Mouse (Mus musculus) kidney, embryonic 14.5 days (tissue): ENCODE measurements around the gene Spata4. TPM values are rescaled to one million over a fixed set of nuclear protein-coding genes. Genes with fewer than 3 reads are reported as not detected.
"Not testable (repeated sequence)": the region's sequence is repeated elsewhere in the genome, so short reads cannot be mapped to it uniquely, and the experiment has no call there.

ENCODE experiments used
- ATAC-seq: fragments of 200-750 bp; cut with Nextera tagmentation; 2 replicates; pipeline ENCODE4 v1.8.0; 2017; ENCODE audit warnings: moderate number of reproducible peaks, mild to moderate bottlenecking, moderate TSS enrichment, moderate library complexity; ENCODE audit not compliant: low FRiP score, low TSS enrichment
- H3K27ac ChIP-seq: fragments of 300-500 bp; sonication (generic); 2 replicates; pipeline ENCODE4 v1.5.1; 2014; ENCODE audit warnings: low read depth, mild to moderate bottlenecking, low read length, moderate library complexity, mixed read lengths
- H3K27me3 ChIP-seq: fragments of 300-500 bp; sonication (generic); 2 replicates; pipeline ENCODE4 v1.6.1; 2014; ENCODE audit warnings: mild to moderate bottlenecking, low read length; ENCODE audit not compliant: control insufficient read depth, insufficient read depth
- H3K36me3 ChIP-seq: fragments of 300-500 bp; sonication (generic); 2 replicates; pipeline ENCODE4 v1.6.1; 2014; ENCODE audit warnings: low read length, mixed read lengths; ENCODE audit not compliant: control insufficient read depth, insufficient read depth
- H3K4me1 ChIP-seq: fragments of 300-500 bp; sonication (generic); 2 replicates; pipeline ENCODE4 v1.6.1; 2014; ENCODE audit warnings: low read length, mixed read lengths; ENCODE audit not compliant: control insufficient read depth, insufficient read depth
- H3K4me2 ChIP-seq: fragments of 300-500 bp; sonication (generic); replicated peaks from 2 replicates; pipeline ENCODE4 v1.6.1; 2014; ENCODE audit warnings: low read depth, mild to moderate bottlenecking, low read length
- H3K4me3 ChIP-seq: fragments of 300-500 bp; sonication (generic); 2 replicates; pipeline ENCODE4 v1.5.1; 2014; ENCODE audit warnings: mild to moderate bottlenecking, low read length
- H3K9ac ChIP-seq: fragments of 300-500 bp; sonication (generic); 2 replicates; pipeline ENCODE4 v1.6.1; 2014; ENCODE audit warnings: low read depth, mild to moderate bottlenecking, low read length, moderate library complexity
- H3K9me3 ChIP-seq: fragments of 300-500 bp; sonication (generic); 2 replicates; pipeline ENCODE4 v1.6.1; 2016; ENCODE audit warnings: low read length; ENCODE audit not compliant: control insufficient read depth
- WGBS: fragments of 180-500 bp; shearing (Covaris S2); extraction: QIAGEN DNeasy Blood & Tissue Kit; methylation state at CpG from one replicate; pipeline ENCODE4 v1.1.7; 2014; 5-methylcytosine and 5-hydroxymethylcytosine counted together
- polyA plus RNA-seq: library from polyadenylated mRNA; unstranded; fragments of >200 nt; fragmentation: Nextera tagmentation; extraction: Ambion mirVana; gene quantifications from 2 replicates; pipeline ENCODE4 v1.2.1, GENCODE M21; 2014

Spata4 gene
- polyA plus RNA-seq, 1 experiment from 2014 or later: not detected

GRCm38 (mm10) chr8:54594634-54595033 lies 5.9 kb upstream of the Spata4 start:
- Histone ChIP-seq H3K27me3 (no peaks in the 10 kb centered on the region), H3K4me3 (no peak overlapping the region), H3K4me1 (no peaks in the 10 kb centered on the region), H3K9me3 (no peaks in the 10 kb centered on the region), H3K36me3 (no peaks in the 10 kb centered on the region), H3K4me2 (no peak overlapping the region), H3K9ac (no peak overlapping the region), H3K27ac (no peak overlapping the region)
- WGBS: 88% methylated on average over 5 of the region's 5 CpGs
- no peak for ATAC-seq

GRCm38 (mm10) chr8:54596051-54596450 lies 4.5 kb upstream of the Spata4 start:
- Histone ChIP-seq H3K27ac (no peak overlapping the region), H3K4me2 (no peak overlapping the region), H3K4me3 (no peak overlapping the region), H3K9ac (no peak overlapping the region), H3K9me3 (no peaks in the 10 kb centered on the region), H3K36me3 (no peaks in the 10 kb centered on the region), H3K4me1 (no peaks in the 10 kb centered on the region), H3K27me3 (no peaks in the 10 kb centered on the region)
- 54% methylated on average over 2 of the region's 2 CpGs for WGBS
- ATAC-seq: no peak

DNA sequence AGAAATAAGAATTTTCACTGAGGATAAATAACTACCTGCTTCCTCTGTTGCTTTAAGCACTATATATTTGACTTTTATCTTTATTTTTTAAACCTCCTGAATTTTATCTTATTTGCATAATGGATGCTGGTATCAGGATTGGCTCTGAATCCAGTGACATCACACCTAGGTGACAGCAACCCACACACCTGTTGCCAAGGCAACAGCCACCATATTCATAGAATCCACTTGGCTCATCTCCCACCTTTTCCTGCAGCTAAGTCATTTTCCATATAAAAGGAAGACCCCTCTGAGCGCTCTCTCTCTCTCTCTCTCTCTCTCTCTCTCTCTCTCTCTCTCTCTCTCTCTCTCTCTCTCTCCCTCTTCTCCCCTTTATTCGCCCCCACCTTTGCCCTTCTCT lies 3.6 kb upstream of the Spata4 start:
- WGBS: 89% methylated on average over 2 of the region's 2 CpGs
- H3K4me1 ChIP-seq: no peaks in the 10 kb centered on the region
- no peaks in the 10 kb centered on the region for H3K36me3 ChIP-seq
- no peak overlapping the region for H3K4me3 ChIP-seq
- H3K9ac ChIP-seq: no peak overlapping the region
- no peak overlapping the region for H3K4me2 ChIP-seq
- H3K27me3 ChIP-seq: no peaks in the 10 kb centered on the region
- no peaks in the 10 kb centered on the region for H3K9me3 ChIP-seq
- no peak overlapping the region for H3K27ac ChIP-seq
- ATAC-seq: no peak

DNA sequence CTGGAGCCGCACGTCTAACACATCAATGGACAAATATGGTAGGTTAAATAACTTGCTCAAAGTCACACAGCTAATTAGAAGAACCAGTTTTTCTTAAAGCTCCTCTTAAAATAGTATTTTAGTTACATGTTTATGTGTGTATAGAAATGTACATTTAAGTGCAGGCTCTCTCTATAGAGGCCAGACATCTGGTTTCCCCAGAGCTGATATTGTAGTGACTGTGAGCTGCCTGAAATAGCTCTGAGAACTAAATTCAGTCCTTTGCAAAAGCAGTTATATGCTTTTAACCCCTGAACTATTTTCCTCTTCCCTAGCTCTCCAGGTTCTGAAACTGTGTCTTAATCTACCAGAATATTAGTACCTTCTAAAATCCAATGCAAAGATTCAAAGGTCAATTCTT lies 3.2 kb upstream of the Spata4 start:
- Histone ChIP-seq H3K9ac (no peak overlapping the region), H3K27ac (no peak overlapping the region), H3K4me1 (no peaks in the 10 kb centered on the region), H3K27me3 (no peaks in the 10 kb centered on the region), H3K4me2 (no peak overlapping the region), H3K9me3 (no peaks in the 10 kb centered on the region), H3K36me3 (no peaks in the 10 kb centered on the region), H3K4me3 (no peak overlapping the region)
- no peak for ATAC-seq
- 93% methylated on average over 2 of the region's 2 CpGs for WGBS

DNA sequence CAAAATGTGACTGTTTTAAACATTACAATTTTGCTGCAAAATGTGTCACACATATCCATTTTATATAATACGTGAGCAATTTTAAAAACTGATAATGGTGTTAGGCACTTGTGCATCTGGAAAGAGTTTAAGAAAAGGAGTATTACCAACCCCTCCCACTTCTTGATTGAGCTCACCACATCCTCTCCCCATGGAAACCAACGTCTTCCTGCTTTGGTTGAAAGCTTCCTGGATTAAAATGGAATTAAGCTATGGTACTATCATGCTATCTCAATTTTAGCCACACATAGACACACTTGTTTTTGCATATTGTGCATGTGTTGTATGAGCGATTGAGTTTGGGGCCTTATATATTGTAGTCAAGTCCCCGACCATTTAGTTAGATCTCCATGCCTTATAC lies 2.9 kb downstream of the Spata4 start:
- 85% methylated on average over 4 of the region's 4 CpGs for WGBS
- no peak for ATAC-seq

GRCm38 (mm10) chr8:54609336-54609735 lies 8.8 kb downstream of the Spata4 start:
- Histone ChIP-seq H3K4me1 (no peaks in the 10 kb centered on the region), H3K9ac (no peak overlapping the region), H3K4me3 (no peak overlapping the region), H3K4me2 (no peak overlapping the region), H3K27ac (no peak overlapping the region), H3K36me3 (no peaks in the 10 kb centered on the region), H3K27me3 (no peaks in the 10 kb centered on the region), H3K9me3 (no peaks in the 10 kb centered on the region)
- WGBS: 90% methylated on average over 2 of the region's 2 CpGs
- ATAC-seq: no peak

More for the DNA sequence above, 2.9 kb downstream of the Spata4 start:
- H3K9ac ChIP-seq: no peak overlapping the region
- no peak overlapping the region for H3K4me3 ChIP-seq
- no peak overlapping the region for H3K4me2 ChIP-seq
- H3K27me3 ChIP-seq: no peaks in the 10 kb centered on the region
- H3K4me1 ChIP-seq: no peaks in the 10 kb centered on the region
- no peaks in the 10 kb centered on the region for H3K9me3 ChIP-seq
- H3K36me3 ChIP-seq: no peaks in the 10 kb centered on the region
- H3K27ac ChIP-seq: no peak overlapping the region

- WGBS: 78% methylated on average over 4 of the region's 4 CpGs
- H3K27me3 ChIP-seq: no peaks in the 10 kb centered on the region
- no peak overlapping the region for H3K4me3 ChIP-seq
- H3K9me3 ChIP-seq: no peaks in the 10 kb centered on the region
- H3K4me2 ChIP-seq: no peak overlapping the region
- no peak overlapping the region for H3K27ac ChIP-seq
- ATAC-seq: no peak
- no peaks in the 10 kb centered on the region for H3K36me3 ChIP-seq
- no peaks in the 10 kb centered on the region for H3K4me1 ChIP-seq
- no peak overlapping the region for H3K9ac ChIP-seq
Measured at GRCm38 (mm10) chr8:54610238-54610637, 9.7 kb downstream of the Spata4 start.

GRCm38 (mm10) chr8:54616710-54617109 lies 16.1 kb downstream of the Spata4 start:
- H3K4me3 ChIP-seq, H3K4me1 ChIP-seq, H3K4me2 ChIP-seq, H3K36me3 ChIP-seq, ATAC-seq, H3K9ac ChIP-seq, H3K27me3 ChIP-seq, H3K27ac ChIP-seq, H3K9me3 ChIP-seq: not testable (repeated sequence)
- WGBS: 89% methylated on average over 17 of the region's 17 CpGs

DNA sequence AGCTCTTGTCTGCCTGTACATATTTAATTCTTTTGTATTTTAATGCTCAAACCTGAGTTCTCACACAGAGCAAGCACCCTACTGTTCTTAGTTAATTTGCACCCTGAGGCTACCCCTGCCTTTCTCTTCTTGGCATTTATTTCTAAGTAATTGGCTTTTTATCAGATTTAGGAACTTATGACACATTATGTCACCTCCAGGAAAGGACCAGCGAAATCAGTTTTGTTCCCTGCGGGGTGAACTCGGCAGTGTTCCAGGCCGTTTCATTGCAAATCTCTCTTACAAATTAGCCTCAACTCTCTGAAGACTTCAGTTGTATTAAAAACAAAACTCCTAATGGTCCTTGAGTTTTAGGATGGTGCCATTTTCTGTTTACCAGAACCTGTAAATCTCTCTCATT lies 38.1 kb downstream of the Spata4 start:
- Histone ChIP-seq H3K4me1 (no peaks in the 10 kb centered on the region), H3K4me2 (no peak overlapping the region), H3K36me3 (no peaks in the 10 kb centered on the region), H3K9ac (no peak overlapping the region), H3K27ac (no peak overlapping the region), H3K9me3 (no peaks in the 10 kb centered on the region), H3K27me3 (no peaks in the 10 kb centered on the region), H3K4me3 (no peak overlapping the region)
- no peak for ATAC-seq
- 75% methylated on average over 4 of the region's 4 CpGs for WGBS
